Mouse (Mus musculus): ENCODE data around the gene March10.

The March10 gene

GRCm38 (mm10) chr11:105465488-105465887 is 9.0 kb upstream of the March10 start:
- no peak for DNase-seq (ENCODE audit: low spot score)

- no peak for DNase-seq (ENCODE audit: low spot score)
Observed at GRCm38 (mm10) chr11:105464430-105464967, 8.0 kb upstream of the March10 start.

GRCm38 (mm10) chr11:105459900-105460299 is 3.4 kb upstream of the March10 start:
- DNase-seq (ENCODE audit: low spot score), result no peak

GRCm38 (mm10) chr11:105457041-105457440 is 506 bp upstream of the March10 start:
- no peak for DNase-seq (ENCODE audit: low spot score)

GRCm38 (mm10) chr11:105455118-105455517 is 1.4 kb downstream of the March10 start:
- DNase-seq (ENCODE audit: low spot score), result no peak

- DNase-seq (ENCODE audit: low spot score), result no peak
Observed at GRCm38 (mm10) chr11:105453084-105453483, 3.5 kb downstream of the March10 start.

- DNase-seq (ENCODE audit: low spot score), result no peak
Observed at GRCm38 (mm10) chr11:105452504-105452903, 4.0 kb downstream of the March10 start.

GRCm38 (mm10) chr11:105451553-105452135 is 4.9 kb downstream of the March10 start:
- no peak for DNase-seq (ENCODE audit: low spot score)

- DNase-seq (ENCODE audit: low spot score), result peak; percentile 73
Observed at GRCm38 (mm10) chr11:105449581-105450315, 6.8 kb downstream of the March10 start.

- no peak for DNase-seq (ENCODE audit: low spot score)
Observed at GRCm38 (mm10) chr11:105447661-105448060, 8.9 kb downstream of the March10 start.

GRCm38 (mm10) chr11:105446221-105446620 is 10.3 kb downstream of the March10 start:
- DNase-seq (ENCODE audit: low spot score), result no peak

- DNase-seq (ENCODE audit: low spot score), result no peak
Observed at GRCm38 (mm10) chr11:105445741-105446140, 10.8 kb downstream of the March10 start.

- peak; percentile 84 for DNase-seq (ENCODE audit: low spot score)
Observed at GRCm38 (mm10) chr11:105444929-105445328, 11.6 kb downstream of the March10 start.

- DNase-seq (ENCODE audit: low spot score), result peak; percentile 9
Observed at GRCm38 (mm10) chr11:105443505-105443904, 13.0 kb downstream of the March10 start.

- no peak for DNase-seq (ENCODE audit: low spot score)
Observed at GRCm38 (mm10) chr11:105439796-105440195, 16.7 kb downstream of the March10 start.

GRCm38 (mm10) chr11:105438907-105439306 is 17.6 kb downstream of the March10 start:
- DNase-seq (ENCODE audit: low spot score), result no peak

- no peak for DNase-seq (ENCODE audit: low spot score)
Observed at GRCm38 (mm10) chr11:105426441-105426840, 30.1 kb downstream of the March10 start.

- no peak for DNase-seq (ENCODE audit: low spot score)
Observed at GRCm38 (mm10) chr11:105424643-105425042, 31.9 kb downstream of the March10 start.

- peak; percentile 36 for DNase-seq (ENCODE audit: low spot score)
Observed at GRCm38 (mm10) chr11:105420671-105421450, 35.7 kb downstream of the March10 start.

- no peak for DNase-seq (ENCODE audit: low spot score)
Observed at GRCm38 (mm10) chr11:105419946-105420345, 36.6 kb downstream of the March10 start.

GRCm38 (mm10) chr11:105414009-105414408 is 42.5 kb downstream of the March10 start:
- DNase-seq (ENCODE audit: low spot score), result no peak

GRCm38 (mm10) chr11:105409408-105409807 is 47.1 kb downstream of the March10 start:
- no peak for DNase-seq (ENCODE audit: low spot score)
